Mouse (Mus musculus): ENCODE measurements at regions not wholly inside any gene's neighbourhood (a gene's known extent, or its start where the extent isn't known, plus 50 kb on each side); places are given as distances from the start of the nearest gene placed in this dataset.

DNA sequence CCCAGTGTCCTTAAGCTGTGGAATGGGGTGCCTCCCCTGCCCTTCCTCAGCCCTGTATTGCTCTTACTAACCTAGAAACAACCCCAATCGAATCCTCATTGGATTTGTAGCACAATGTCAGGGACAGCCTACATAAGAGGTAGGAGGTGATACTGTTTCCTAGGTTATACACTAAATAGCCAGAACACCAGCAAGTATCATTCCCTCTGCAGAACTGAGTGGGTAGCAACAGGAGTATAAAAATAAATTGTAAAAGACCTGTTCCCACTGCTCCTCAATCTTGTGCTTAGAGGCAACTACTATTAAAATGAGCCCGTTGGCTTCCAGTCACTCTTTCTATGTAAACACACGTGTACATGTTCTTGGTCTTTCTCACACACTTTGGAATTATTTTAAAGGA lies 52.2 kb upstream of the Tnfaip3 start:
- TF ChIP-seq CTCF (IDR thresholded peaks at IDR 0.05; ENCODE audit: insufficient read depth, low read length) (no peak), POLR2A (IDR thresholded peaks at IDR 0.05; ENCODE audit: borderline replicate concordance, extremely low read depth, low read depth, low read length) (no peak)
